Mouse (Mus musculus) A20 (cell line): ENCODE results near the gene Mrps9.
A peak's percentile ranks its signal among the peaks of the same experiment; 100 is the strongest.
"Not testable (repeated sequence)": the region's sequence is repeated elsewhere in the genome, so short reads cannot be mapped to it uniquely, and the experiment has no call there.

Experiments
- DNase-seq: peaks from one replicate; pipeline ENCODE4 v3.0.0-alpha.2; 2011; ENCODE audit warnings: low read depth, low spot score

Mrps9 gene

GRCm38 (mm10) chr1:42850663-42851397 lies at the start of gene Mrps9:
TSS of gene Mrps9 (plus strand) at chr1:42851233.
- peak; percentile 98 for DNase-seq

- DNase-seq = no peak
Observed at GRCm38 (mm10) chr1:42813301-42813845, 37.7 kb upstream of the Mrps9 start.

- DNase-seq = no peak
Observed at GRCm38 (mm10) chr1:42814798-42815619, 36.0 kb upstream of the Mrps9 start.

GRCm38 (mm10) chr1:42851398-42851767 lies 350 bp downstream of the Mrps9 start:
- DNase-seq = no peak

GRCm38 (mm10) chr1:42851810-42852209 lies 777 bp downstream of the Mrps9 start:
- DNase-seq = peak; percentile 30

- no peak for DNase-seq
Observed at GRCm38 (mm10) chr1:42864719-42865250, 13.8 kb downstream of the Mrps9 start.

GRCm38 (mm10) chr1:42865336-42865939 lies 14.4 kb downstream of the Mrps9 start:
- DNase-seq = no peak

- DNase-seq = no peak
Observed at GRCm38 (mm10) chr1:42865986-42866385, 15.0 kb downstream of the Mrps9 start.

- no peak for DNase-seq
Observed at GRCm38 (mm10) chr1:42867188-42867587, 16.2 kb downstream of the Mrps9 start.

- no peak for DNase-seq
Observed at GRCm38 (mm10) chr1:42874174-42874573, 23.1 kb downstream of the Mrps9 start.

- no peak for DNase-seq
Observed at GRCm38 (mm10) chr1:42875271-42875670, 24.2 kb downstream of the Mrps9 start.

- no peak for DNase-seq
Observed at GRCm38 (mm10) chr1:42876463-42877093, 25.5 kb downstream of the Mrps9 start.

GRCm38 (mm10) chr1:42877264-42877663 lies 26.2 kb downstream of the Mrps9 start:
- DNase-seq = no peak

- no peak for DNase-seq
Observed at GRCm38 (mm10) chr1:42878851-42879250, 27.8 kb downstream of the Mrps9 start.

- no peak for DNase-seq
Observed at GRCm38 (mm10) chr1:42882258-42882657, 31.2 kb downstream of the Mrps9 start.

GRCm38 (mm10) chr1:42883418-42883817 lies 32.4 kb downstream of the Mrps9 start:
- DNase-seq = not testable (repeated sequence)

GRCm38 (mm10) chr1:42887835-42888234 lies 36.8 kb downstream of the Mrps9 start:
- no peak for DNase-seq

GRCm38 (mm10) chr1:42888541-42889349 lies 37.7 kb downstream of the Mrps9 start:
- no peak for DNase-seq

- no peak for DNase-seq
Observed at GRCm38 (mm10) chr1:42889421-42889887, 38.4 kb downstream of the Mrps9 start.

- DNase-seq = no peak
Observed at GRCm38 (mm10) chr1:42894695-42895094, 43.7 kb downstream of the Mrps9 start.
